Mouse (Mus musculus) cerebellum, postnatal 14 days (tissue): Measurements from ENCODE around the gene Adap2.
"Not testable (repeated sequence)": the region's sequence is repeated elsewhere in the genome, so short reads cannot be mapped to it uniquely, and the experiment has no call there.

Experiments used
- DNase-seq, 2 experiments: peaks; one replicate each; pipeline ENCODE4 v3.0.0; 2021; ENCODE audit warnings: mixed read lengths in 2 of 2

Adap2 gene

DNA sequence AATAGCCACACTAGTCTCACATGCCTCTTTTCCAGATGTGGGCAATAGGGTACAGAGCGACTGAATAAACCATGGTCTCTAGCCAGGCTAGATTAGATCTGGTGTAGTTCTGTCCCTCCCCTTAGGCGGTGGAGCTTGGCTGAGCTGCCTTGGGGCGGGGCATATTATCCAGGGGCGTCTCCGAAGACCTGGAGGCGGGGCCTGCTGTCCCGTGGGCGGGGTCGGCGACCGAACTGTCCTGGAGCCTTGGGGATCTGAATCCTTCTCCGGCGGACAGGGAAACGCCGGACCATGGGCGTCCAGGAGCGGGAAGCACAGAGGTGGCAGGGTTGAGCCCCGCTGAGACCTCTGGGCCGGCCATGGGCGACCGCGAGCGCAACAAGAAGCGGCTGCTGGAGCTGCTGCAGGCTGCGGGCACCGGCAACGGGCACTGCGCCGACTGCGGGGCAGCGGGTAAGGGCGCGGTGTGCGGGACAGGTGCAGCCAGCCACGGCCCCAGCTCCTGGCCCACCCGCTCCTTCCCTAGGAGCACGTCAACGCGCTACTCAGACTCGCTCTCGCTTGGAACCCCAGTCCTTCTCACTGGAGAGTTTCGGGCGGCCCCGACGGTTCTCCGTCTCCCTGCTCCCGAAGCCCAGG lies at the start of gene Adap2:
Adap2 (plus strand) TSS at position 249 of the 639 bp plus-strand sequence.
- peak; percentile 51 to 57 for DNase-seq

DNA sequence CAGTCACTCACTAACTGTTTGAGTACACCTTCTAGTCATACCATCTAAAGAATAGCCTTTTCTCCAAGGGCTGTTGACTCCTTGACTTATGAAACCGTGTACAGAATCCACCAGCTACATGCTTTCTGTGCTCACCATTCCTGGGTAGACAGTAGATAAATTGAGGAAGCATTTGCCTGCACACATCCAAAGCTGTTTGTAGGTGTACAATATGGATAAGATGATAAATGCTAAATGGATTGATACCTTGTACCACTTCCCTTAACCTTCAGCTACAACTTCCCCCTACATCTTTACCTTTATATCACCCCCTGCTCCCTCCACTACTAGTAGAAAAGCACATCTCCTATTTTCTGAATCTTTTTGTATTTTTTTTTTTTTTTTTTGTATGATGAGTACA lies 49.5 kb upstream of the Adap2 start:
- no peak for DNase-seq

DNA sequence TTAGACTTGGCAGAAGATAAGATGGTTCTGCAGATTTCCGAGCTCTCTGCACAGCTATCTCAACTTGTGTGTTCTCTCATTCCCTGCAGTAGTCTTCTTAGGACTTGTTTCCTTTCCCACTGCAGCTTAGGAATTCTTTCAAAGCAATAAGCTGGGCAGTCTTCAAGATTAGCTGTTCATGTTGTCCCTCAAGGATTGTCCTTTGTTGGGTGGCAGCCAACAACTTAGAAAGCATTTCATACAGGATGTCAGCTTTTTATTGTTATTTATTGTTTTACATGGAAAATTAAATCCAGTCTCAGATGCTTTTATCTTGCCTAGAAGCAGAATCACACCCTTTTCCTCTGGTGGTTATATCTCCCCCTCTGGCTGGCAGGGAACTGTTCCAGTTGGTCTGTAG lies 37.5 kb upstream of the Adap2 start:
- DNase-seq, result no peak

DNA sequence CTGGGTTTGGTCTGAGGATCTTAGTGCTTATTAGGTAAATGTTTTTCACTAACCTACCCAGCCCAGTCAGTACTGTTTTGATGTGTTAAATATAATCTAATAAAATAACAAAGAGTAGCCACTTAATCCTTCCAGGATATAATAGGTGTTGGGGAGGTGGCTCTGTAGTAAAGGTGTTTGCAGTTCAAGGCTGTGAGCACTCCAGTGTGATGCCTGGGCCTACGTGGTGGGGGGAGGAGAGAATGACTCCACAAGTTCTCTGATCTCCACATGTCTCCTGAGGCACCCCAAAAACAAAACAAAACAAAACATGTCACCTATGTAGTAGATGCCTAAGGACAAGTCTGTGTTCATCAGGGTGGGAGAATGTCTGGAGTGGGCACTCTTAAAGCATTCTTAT lies 21.9 kb upstream of the Adap2 start:
- no peak for DNase-seq

DNA sequence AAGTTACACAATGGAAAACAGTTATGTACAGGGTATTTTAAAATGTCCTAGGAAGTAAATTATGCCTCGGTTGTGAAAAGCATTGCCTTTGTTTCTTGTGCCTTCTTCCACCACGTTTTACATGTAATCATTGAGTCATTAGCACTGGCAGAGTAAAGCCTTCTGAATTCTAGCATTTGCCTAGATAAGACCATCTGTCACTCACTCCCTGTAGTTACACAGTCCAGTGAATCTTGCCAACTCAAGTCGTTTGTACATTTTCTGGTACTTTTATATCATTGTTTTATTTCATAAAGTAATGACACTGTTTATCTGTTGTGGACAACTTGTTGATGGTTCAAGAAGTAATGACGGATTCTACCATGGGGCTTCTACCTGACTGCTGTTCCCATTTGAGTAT lies 19.2 kb upstream of the Adap2 start:
- no peak for DNase-seq

DNA sequence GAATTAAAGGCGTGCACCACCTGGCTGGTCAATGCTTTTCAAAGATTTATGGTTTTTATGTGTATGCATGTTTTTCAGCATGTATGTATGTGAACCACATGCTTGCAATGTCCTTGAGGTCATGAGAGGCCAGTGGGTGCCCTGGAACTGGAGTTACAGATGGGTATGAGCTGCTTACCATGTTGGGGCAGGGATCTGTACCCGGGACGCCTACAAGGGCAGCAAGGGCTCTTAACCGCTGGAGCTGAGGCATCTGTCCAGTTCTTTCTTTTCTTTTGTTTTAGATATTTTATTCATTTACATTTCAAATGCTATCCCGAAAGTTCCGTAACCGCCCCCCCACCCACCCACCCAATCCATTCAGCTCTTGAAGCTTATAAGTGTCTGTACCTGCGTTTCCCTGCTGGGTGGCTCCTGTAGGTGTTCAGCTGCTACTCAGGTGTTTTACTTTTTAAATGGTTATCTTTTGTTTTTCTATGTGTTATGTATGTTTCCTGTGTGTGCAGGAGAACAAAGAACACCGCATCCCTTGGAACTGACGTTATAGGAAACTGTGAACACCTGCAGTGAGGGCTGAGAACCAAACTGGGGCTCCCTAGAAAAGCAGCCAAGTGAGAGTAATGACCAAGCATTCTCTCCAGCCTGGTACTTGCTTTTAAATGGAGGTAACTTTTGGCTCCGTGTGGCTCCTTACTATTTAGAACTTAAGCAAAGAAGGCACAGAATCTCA lies 17.8 kb upstream of the Adap2 start:
- DNase-seq, result no peak

DNA sequence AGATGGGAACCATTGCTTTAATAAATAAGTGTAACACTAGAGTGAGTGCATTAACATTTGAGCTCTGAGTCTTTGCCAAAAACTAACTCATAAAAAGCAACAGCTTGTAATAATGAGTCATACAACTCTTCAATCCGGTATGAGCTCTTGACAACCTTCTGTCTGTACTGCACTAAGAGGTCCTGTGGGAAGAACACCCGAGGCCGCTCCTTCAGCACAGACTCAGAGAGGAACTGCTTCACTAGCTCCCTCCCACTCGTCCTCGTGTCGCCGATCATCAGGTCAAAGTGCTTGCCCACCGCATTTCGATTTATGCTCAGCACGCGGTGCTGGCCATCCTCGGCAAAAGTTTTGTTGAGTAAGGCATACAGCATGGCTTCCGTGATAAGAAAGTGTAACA lies 17.1 kb upstream of the Adap2 start:
- no peak for DNase-seq

DNA sequence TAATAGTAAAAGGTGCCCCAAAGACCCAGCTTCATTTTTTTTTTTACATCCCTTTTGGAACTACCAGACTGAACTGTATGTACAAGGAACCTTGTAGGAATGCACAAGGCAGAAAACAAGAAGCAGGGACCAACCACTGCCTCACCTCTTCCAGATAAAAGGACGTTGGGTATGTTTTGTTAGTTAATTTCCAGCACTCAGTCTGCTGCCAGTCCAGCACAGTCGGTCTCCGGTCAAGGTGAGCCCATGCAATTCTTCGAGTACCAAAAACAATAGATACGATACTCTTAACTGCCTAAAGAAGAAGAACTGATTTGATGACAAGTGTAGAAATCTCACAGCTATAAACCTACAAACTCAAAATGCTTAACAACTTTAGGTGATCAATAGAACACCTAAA lies 16.1 kb upstream of the Adap2 start:
- DNase-seq, result no peak

DNA sequence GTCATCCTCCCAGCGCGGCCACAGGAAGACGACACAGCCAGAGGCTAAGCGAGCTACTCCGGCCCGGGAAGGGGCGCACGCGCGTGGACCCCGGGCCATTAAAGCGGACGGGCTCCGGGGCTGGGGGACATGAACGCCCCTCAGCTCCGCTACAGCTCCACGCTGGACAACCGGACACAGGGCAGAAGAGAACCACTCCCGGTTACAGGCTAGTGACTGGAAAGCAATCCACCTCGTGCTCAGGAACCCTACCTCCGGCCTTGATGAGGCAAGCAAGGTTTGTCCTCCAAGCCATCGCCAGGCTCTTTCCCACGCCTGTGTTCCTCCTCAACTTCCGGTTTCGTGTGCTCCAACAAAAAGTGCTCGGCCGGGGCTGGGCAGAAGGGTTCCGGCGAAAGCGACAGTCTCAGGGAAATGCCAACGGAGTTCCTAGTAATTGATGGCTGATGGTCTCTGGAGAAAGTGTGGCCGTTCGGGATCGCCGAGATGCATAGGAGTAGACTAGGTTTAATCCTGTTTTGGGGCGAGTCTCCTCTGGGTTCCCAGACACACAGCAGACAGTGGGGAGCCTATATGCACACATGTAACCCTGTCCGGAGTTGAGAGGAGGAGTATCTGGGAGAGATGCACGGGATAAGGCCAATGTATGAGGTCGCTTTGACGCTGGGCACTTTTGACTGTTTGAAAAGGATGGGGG lies 11.9 kb upstream of the Adap2 start, which contains the start of gene Tefm:
Tefm (minus strand) TSS at position 351 of the 697 bp plus-strand sequence.
- DNase-seq, result peak; percentile 90 to 93

DNA sequence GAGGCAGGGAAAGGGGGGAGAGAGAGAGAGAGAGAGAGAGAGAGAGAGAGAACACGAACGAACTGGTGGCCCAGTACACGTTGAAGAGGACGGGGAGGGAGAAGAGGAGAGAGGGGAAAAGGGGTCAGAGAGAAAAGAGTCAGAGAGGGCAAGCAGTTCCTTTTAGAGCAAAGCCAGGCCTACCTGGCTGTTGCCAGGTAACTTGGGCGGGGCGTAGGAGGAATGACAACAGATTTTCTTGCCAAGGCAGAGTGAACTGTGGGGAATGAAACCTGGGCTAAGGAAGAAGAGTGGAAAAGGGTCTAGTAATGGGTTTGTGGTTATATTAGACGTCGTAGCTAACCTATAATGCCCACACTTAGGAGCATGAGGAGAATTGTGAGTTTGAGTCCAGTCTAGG lies 11.0 kb upstream of the Adap2 start:
- no peak for DNase-seq

DNA sequence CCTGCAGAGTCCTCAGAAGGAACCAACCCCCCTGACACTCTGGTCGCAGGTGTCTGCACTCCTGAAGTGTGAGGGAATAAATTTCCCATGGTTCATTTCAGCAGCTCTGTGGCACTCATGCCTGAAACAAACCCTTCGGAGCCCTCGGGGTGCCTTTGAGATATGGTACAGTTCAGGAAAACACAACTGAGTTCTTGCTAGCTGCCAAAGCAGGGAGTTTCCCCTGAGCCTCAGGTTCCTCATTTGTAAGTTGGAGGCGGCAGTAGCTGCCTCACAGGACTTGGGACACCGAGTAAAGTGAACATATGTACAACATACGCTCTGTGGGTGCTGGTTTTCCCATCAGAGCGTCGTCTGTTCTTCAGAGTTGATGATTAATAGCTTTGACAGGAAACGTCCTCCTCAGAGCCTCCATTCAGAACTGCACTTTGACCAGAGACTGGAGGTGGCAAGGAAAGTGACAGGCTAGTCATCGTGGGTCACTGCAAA lies 8.1 kb upstream of the Adap2 start:
- DNase-seq, result no peak

DNA sequence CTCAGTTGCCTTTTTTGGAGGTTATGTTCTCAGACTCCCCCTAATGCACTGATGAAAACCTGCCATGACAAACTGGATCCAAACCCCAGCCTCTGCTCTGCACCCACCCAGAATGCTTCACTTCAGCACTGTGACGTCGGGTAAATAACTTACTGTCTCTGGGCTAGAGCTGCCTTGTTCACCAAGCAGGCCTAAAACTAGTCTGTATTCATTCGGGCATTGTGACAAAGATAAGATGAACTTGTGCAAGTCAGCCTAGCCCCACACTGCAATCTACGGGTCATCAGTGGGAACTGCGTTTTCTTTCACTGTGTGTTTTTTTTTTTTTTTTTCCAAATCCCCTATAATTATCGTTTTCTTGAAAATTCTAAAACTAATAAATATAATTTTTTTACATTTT lies 6.2 kb upstream of the Adap2 start:
- DNase-seq, result no peak

DNA sequence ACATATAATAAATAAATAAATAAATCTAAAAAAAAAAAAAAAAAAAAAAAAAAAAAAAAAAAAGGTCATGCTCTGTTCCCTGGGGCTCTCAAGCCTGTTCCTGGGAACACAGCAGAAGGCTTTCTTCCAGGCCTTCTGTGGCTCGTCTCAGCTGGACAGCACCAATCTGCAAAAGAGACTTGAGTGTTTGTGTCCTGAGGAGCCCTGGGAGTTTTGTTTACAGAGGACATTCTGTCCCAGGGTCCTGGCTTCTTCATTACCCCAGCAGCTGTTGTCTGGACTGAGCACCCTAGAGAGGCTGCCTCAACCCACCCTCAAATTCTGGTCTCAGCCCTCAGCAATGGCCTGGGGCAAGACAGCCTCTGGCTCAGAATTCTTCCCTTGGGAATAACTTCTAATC lies 5.6 kb upstream of the Adap2 start:
- DNase-seq, result no peak

DNA sequence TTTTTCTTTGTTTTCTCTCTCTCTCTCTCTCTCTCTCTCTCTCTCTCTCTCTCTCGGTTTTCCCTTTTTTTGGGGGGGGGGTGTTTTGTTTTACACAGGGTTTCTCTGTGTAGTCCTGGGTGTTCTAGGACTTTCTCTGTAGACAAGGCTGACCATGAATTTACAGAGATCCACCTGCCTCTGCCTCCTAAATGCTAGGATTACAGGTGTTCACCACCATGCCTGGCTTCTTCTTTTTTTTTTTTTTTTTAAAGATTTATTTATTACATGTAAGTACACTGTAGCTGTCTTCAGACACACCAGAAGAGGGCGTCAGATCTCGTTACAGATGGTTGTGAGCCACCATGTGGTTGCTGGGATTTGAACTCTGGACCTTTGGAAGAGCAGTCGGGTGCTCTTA lies 4.9 kb upstream of the Adap2 start:
- DNase-seq, result not testable (repeated sequence)

DNA sequence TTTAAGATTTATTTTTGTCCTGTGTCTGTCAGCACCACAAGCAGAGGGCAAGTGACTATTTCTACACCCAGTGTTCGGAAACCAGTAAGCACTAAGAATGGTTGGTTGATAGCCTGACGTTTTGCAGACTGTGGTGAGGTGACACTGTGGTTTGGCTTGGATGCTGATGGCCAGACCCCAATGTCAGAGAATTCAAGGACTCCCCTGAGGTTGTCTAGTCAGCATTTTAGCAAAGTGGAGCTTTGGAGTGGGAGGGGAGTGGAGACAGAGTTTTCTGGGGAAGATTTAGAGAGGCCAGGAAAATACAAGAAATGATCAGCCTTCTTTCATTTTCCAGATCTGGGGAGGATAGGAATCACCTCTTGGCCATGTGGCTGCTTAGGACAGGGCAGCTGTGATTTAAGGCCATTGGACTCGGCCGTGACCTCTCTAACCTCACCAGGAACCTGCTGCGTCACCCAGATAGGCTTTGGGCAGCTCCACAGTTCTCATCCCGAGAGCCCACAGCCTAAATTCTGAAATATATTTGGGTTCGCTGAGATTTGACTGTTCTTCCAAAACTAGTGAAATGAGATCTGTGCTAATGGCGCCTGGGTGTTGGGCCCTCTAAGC lies 4.4 kb upstream of the Adap2 start:
- no peak for DNase-seq

DNA sequence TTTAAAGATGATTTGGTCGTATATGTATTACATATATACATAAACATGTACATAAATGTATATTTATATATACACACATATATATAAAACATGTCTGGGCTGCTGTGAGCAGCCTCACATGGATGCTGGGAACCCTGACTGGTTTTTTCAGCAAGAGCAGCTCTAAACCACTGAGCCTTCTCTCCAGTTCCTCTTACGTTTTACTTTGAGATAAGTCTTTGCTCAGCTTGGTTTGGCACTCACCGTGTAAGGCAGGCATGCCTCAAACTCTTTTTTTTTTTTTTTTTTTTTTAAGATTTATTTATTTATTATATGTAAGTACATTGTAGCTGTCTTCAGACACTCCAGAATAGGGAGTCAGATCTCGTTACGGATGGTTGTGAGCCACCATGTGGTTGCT lies 3.3 kb upstream of the Adap2 start:
- no peak for DNase-seq

DNA sequence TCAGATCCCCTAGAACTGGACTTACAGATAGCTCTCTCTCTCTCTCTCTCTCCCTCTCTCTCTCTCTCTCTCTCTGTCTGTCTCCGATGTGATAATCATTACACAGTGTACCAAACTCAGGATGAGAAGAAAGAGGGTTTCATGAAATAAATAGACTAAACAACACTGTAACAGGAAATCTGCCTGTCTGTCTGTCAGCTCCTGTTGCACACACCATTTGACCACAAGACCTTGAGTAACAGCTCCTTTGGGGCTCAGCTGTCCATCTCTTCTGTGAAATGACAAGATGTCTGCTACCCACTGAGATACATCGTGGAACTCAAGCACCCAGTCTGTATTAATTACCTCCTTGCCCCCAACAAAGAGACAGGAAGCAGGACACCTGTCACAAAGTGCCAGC lies 2.4 kb upstream of the Adap2 start:
- DNase-seq, result no peak

DNA sequence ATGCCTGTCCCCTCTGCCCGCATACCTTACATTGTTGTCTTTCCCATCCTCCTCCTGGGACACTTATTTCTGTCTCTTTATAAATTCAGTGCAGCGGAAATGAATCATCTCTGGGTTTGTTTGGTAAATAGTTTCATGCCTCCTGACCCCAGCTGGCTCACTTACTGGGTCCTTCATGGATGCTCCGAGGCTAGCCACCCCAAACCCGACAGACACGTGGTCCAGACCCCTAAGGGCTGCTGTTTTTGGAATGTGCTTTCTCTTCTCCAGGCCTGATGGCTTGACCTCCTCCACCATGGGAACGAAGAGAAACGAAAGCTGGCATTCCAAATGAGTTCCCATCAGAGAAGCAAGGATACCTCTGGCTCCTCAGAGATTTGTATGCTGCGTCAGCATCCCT lies 1.5 kb upstream of the Adap2 start:
- no peak for DNase-seq

DNA sequence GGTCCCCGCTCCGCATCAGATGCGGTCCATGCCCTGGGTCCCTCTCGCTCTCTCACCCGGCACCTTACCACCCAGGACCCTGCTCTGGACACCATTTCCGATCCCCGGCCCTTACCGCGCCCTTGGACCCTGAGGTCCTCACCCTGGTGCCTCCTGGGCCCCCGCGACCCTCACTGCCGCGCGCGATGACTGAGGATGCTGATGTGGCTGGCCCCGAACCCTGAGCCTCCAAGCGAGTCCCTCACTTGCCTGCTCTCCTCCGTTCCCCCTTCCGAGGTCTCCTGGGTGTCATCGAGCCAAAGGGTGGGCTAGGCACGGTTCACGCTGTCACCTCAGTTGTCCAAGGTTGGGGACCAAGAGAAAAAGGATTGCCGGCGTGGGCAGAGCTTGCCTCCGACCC lies 596 bp downstream of the Adap2 start:
- no peak for DNase-seq

DNA sequence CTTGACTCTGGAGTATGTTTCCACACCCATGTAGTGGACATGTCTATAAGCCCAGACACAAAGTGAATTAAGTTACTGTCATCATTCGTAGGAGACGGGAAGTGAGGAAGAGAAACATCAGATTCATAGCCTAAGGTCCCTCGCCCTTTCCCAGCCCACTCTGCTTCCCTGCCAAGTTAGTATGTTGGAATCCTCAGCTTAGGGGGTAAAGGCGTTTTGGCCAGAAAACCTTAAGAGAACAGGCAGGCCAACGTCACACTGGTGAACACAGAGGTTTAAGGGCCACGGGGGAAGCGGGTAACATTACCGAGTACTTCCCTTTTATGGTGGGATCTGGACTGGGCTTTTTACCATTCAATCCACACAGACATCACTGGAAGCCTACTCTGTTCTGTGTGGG lies 1.6 kb downstream of the Adap2 start:
- no peak for DNase-seq

DNA sequence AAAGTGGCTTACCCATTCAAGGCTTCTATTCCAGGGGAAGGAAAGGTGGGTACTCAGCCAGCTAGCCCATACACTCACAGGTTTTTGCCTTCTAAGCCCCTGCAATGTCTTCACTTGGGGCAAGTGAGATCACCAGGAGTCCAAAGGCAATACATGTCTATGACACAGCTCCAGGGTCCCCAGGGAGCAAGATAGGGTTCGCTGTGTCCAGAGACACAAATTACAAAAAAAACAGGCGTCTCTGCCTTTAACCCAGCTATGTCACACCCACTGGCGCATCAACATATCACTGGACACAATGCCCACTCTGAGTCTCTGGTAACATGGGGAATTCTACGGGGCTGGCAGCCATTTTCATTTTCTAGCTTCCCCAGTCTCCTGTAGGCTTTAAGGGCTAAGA lies 2.1 kb downstream of the Adap2 start:
- no peak for DNase-seq

DNA sequence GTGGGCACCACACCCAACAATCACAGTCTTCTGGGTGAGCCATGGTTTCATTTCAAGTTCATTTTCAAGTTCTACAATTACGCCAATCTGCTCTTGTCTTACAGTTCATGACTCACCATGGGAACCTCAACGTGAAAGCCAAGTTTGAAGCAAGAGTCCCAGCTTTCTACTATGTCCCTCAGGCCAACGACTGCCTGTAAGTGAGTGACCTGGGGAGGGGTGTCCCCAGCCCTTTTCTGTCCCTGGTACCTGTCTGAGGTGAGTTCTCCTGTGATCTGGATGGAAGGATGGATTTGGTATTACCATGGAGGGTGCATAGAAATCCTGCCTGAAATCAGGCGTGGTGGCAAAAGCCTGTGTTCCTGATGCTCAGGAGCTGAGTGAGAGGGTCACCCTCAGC lies 2.9 kb downstream of the Adap2 start:
- no peak for DNase-seq

DNA sequence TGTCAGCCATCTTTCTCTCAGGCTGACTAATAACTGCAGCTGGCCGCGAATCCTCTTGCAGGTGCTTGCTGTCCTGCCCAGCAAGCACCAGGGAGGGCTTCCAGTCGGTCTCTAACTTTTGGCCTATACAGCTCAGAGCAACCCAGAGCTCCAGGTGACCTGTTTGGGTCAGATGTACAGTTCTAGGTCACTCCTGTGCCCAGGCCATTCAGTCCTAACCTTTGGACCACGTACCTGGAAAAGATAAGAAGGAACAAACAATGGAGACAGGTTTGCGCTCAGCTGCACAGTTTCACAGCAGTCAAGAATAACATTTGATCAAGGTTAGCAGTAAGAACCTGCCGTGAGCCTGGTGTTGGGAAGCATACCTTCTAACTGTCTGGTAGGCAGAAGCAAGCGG lies 5.1 kb downstream of the Adap2 start:
- DNase-seq, result no peak

DNA sequence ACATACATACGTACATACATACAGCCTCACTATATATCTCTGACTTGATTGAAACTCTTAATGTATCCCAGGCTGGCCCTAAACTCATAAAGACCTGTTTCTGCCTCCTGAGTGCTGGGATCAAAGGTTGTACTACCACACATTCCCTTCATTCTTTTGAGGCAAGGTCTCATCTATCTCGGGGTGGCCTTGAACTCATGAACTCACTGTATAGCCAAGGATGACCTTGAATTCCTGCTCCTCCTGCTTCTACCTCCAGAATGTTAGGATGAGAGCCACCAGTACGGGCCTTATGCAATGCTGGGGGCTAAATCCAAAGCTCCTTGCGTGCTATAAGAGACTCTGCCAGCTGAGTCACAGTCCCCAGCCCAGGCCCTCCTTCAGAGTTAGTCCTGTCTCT lies 7.1 kb downstream of the Adap2 start:
- DNase-seq, result no peak
